Mouse (Mus musculus): ENCODE measurements at regions not wholly inside any gene's neighbourhood (a gene's known extent, or its start where the extent isn't known, plus 50 kb on each side); places are given as distances from the start of the nearest gene placed in this dataset.

- TF ChIP-seq POLR2A (IDR thresholded peaks at IDR 0.05; ENCODE audit: borderline replicate concordance, extremely low read depth, insufficient read depth, insufficient read length, poor library complexity, severe bottlenecking): no peak
- TF ChIP-seq CTCF (IDR thresholded peaks at IDR 0.05; ENCODE audit: borderline replicate concordance, extremely low read depth, insufficient read depth, insufficient read length): no peak
Measured at GRCm38 (mm10) chr5:50290879-50291410, 232.1 kb upstream of the Adgra3 start.
